Mouse (Mus musculus): ENCODE measurements around the gene Egfr.

DNA sequence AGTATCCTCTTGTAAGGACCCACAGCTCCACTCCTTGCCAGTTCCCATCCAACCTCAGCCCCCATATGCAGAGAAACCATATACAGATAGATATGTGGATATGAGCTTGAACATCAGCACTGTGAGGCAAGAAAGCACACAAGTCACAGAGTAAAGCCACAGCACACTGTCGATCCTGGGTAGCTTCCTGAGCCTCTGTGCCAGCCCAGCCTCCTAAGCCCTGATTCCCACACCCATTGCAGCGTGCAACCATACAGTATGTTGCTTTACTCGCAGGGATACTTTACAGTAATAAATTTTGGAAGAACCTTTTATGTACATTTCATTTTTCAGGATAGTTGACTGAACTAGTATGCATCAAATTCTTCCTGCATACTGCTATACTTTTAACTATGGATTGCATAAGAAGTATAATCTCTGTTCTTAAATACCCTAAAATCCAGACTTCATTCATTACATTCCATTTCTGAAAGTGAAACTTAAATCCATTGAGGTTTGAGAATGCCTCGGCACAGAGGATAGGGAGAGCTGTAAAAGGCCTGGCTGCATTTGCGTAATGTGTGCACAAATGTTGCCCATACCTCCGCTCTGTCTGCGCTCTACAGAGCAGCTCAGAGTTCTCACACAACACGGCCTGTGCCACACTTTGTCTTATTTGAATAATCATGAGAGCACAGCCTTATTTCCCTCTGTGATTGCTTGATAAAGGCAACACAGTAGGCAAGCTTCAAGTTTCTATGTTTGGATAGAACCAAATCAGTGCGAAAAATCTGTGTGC is 14.2 kb downstream of the Egfr start:
- TF ChIP-seq CTCF (IDR thresholded peaks at IDR 0.05; ENCODE audit: borderline replicate concordance, extremely low read depth, insufficient read depth, insufficient read length) (no peak), POLR2A (IDR thresholded peaks at IDR 0.05; ENCODE audit: borderline replicate concordance, extremely low read depth, insufficient read depth, insufficient read length, poor library complexity, severe bottlenecking) (no peak)
